Mouse (Mus musculus) ovary, postnatal 14 days (tissue): ENCODE measurements around the gene Tmem268.

Experiments
- DNase-seq: peaks from one replicate; pipeline ENCODE4 v3.0.0; 2022; ENCODE audit warnings: low spot score

The Tmem268 gene

DNA sequence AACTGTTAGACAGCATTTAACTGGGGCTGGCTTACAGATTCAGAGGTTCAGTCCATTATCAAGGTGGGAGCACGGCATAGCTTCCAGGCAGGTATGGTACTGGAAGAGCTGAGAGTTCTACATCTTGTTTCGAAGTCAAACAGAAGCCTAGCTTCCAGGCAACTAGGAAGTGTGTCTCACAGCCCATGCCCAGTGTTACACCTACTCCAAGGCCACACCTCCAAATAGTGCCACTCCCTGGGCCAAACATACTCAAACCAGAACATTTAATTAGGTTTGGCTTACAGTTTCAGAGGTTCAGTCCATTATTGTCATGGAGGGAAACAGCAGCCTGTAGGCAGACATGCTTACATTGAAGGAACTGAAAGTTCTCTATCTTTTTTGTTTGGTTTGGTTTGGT, 3.5 kb upstream of the Tmem268 start:
- DNase-seq, result no peak

DNA sequence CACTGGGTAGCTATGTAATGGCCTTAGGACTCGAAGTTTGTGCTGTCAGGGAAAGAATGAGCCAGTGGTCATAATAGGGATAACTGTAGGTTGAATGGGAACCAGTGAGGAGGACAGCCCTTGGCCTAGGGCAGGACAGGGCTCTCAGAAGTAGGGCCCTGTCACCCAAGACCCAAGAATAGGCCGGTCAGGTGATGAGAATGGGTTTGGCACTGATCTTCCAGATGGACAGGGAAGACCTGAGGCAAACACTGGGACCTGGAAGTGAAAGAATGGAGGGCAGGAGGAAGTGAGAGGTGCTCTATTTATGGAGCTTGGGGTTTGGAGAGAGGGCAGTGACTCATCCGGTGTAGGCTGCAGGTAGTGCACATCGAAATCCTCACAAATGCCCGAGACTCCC, 1.9 kb upstream of the Tmem268 start:
- DNase-seq, result no peak

- no peak for DNase-seq
These were observed 1.2 kb upstream of the Tmem268 start for GRCm38 (mm10) chr4:63557124-63558059.

DNA sequence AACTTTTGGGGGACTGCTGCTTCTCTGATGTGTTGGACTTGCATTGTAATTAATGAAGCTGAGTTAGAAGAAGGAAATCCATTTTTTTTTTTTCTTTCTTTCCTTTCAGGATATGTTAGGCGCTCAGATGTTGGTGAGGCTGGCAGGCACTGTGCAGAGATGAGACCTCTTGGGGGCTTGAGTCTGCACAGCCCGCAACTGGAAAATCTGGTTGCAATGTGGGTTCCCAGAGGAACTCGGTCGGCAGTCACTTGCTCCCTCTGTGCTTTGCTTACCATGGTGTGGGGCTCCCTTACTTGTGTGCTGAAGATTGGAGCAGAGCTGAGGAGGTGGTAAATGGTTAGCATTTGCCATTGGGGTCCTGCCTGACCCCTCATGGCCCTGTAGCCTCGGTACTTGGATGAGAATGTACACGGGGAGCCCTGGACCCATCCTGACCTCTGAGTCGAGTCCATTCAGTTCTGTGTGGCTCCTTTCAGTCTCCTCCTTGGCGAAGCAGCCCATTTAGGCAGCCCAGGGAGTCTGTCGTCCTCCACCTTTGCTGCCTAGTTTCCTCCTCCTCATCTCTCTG, 631 bp downstream of the Tmem268 start:
- DNase-seq, result no peak

- no peak for DNase-seq
These were observed 1.5 kb downstream of the Tmem268 start for GRCm38 (mm10) chr4:63560079-63560478.

DNA sequence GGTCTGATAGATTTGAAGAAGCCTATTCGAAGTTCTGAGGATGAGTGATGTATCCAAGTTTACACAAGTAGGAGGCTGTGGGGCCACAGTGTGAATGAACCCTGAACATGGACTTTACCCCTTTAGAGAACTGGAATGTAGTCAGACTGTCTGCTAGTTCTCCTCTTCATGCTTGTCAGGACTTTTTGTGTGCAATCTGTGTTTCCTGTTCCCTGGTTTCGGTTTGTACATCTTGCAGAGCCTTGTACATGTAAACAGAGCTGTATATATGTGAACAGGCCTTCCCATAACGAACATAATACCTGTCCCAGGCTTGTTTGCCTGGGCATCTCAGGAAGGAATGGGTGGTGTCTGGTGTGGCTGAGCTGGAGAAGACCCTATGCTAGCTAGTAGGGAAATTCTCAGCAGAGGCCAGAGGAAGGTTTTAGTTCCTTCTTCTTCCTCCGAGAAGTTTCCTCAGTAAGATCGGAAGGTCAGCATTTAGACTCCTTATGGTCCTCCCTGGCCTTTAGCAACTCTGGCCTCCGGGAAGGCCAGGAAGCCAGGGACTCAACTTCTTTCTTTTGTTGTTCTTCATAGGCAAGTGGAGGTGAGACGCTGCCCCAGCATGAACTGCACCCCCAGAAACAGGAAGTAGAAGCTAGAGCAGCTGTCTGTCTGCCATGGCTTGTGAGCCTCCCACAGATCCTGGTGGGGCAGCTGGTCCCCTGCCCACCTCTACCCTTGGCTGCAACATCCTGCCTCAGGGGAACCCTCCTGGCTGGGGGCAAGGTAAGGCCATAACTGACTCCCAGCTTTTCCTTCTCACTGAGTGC, 3.5 kb downstream of the Tmem268 start:
- DNase-seq, result no peak

DNA sequence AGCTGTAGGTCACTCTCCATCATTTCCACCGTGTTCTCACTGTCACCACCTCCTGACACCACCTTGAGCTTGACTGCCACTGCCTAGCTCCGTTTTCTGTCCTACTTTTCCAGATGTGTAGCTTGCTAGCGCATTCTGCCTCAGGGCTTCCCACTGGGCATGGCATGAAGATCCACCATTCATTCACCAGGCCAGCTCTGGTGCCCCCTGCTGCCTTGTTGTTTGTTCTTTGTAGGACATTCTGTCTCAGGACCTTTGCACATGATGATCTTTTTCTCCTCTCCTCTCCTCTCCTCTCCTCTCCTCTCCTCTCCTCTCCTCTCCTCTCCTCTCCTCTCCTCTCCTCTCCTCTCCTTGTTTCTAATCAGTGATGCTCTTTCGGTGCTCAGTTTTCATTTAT, 4.2 kb downstream of the Tmem268 start:
- DNase-seq, result no peak

GRCm38 (mm10) chr4:63567712-63568390, 9.3 kb downstream of the Tmem268 start:
- no peak for DNase-seq

DNA sequence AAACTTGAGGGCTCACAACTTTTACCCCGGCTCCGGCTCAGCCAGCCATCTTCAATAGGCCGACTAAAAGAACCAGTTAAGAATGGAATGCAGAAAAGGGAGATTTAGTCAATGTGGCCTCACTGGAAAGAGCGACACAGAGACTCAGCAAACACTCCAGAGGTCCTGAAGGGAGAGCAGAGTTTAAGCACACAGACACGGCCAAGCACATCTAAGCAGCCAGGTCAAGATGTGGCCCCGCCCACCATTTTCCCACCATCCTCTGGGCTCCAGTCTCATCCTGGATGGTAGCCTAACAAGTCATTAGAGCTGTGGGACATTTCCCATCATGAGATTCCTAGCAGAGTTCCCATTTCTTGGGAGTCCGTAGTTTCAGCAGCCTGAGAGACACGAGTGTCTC, 10.7 kb downstream of the Tmem268 start:
- no peak for DNase-seq

- DNase-seq, result no peak
These were observed 11.7 kb downstream of the Tmem268 start for GRCm38 (mm10) chr4:63570208-63570781.

- no peak for DNase-seq
These were observed 14.0 kb downstream of the Tmem268 start for GRCm38 (mm10) chr4:63572621-63573020.

DNA sequence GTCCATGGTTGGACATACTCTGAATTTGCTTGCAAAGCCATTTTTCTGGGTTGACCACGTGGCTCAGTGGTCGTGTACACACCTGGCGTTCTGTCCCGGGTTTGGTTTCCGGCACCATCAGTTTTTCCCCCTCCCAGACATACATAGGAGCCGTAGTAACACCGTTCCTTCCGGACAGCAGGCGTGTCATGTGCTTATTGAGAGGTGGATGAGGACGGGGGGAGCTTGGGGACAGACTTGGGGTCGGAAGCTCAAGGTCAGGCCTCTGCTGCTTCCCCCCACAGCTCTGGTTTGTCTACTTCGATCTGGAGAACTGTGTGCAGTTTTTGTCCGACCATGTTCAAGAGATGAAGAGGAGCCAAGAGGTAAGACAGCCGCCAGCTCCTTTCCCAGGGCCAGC, 21.1 kb downstream of the Tmem268 start:
- no peak for DNase-seq

- no peak for DNase-seq
These were observed 21.5 kb downstream of the Tmem268 start for GRCm38 (mm10) chr4:63580078-63580477.

GRCm38 (mm10) chr4:63582580-63582979, 24.0 kb downstream of the Tmem268 start:
- no peak for DNase-seq

GRCm38 (mm10) chr4:63585216-63585615, 26.6 kb downstream of the Tmem268 start:
- no peak for DNase-seq

- DNase-seq, result no peak
These were observed 27.7 kb downstream of the Tmem268 start for GRCm38 (mm10) chr4:63586240-63586639.

- DNase-seq, result no peak
These were observed 31.4 kb downstream of the Tmem268 start for GRCm38 (mm10) chr4:63589987-63590386.

DNA sequence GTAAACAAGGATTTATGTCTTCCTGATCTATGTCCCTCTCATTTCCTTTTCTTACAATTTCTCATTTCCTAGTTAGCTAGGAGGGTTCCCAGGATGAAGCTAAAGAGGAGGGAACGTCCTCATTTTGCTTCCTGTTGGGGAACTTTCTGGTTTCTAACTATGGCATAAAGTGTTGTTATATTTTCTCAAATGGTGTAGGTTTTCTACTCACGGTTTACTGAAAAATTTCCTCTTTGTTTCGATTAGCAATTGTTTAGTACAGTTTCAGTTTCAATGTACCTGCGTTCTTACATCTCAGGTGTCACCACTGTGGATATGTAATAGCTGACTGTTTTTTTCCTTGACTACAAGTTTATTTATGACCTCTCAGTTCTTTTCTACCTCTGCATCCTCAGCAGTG, 32.0 kb downstream of the Tmem268 start:
- no peak for DNase-seq

- no peak for DNase-seq
These were observed 36.0 kb downstream of the Tmem268 start for GRCm38 (mm10) chr4:63594459-63595110.

- DNase-seq, result no peak
These were observed 36.7 kb downstream of the Tmem268 start for GRCm38 (mm10) chr4:63595259-63595658.

- no peak for DNase-seq
These were observed 37.4 kb downstream of the Tmem268 start for GRCm38 (mm10) chr4:63596010-63596409.
